Mouse (Mus musculus) megakaryocyte, embryonic 14.5 days (primary cell): ENCODE data around the gene Arhgap24. TPM values are rescaled to one million over a fixed set of nuclear protein-coding genes. Genes with fewer than 3 reads are reported as not detected.
A peak's percentile ranks its signal among the peaks of the same experiment; 100 is the strongest.
"Not testable (repeated sequence)": the region's sequence is repeated elsewhere in the genome, so short reads cannot be mapped to it uniquely, and the experiment has no call there.

Experiments used
- H3K27me3 ChIP-seq: replicated peaks from 2 replicates; pipeline ENCODE3; 2012; ENCODE audit warnings: inconsistent platforms
- H3K36me3 ChIP-seq: replicated peaks from 2 replicates; pipeline ENCODE3; 2012; ENCODE audit warnings: low read length, inconsistent platforms, mixed read lengths
- H3K4me1 ChIP-seq: 2 replicates; pipeline ENCODE4 v1.6.1; 2012; ENCODE audit warnings: inconsistent platforms
- H3K4me3 ChIP-seq: replicated peaks from 2 replicates; pipeline ENCODE3; 2012; ENCODE audit warnings: moderate library complexity, mild to moderate bottlenecking, inconsistent platforms
- H3K9me3 ChIP-seq: 2 replicates; pipeline ENCODE4 v1.6.1; 2012; ENCODE audit warnings: inconsistent platforms
- FLI1 ChIP-seq: IDR thresholded peaks from 2 replicates; pipeline ENCODE4 v1.6.1; 2012; ENCODE audit warnings: low read length, inconsistent platforms, mixed read lengths
- GATA1 ChIP-seq: IDR thresholded peaks from 3 replicates; pipeline ENCODE4 v1.6.1; 2012; ENCODE audit warnings: mixed read lengths, low read length, inconsistent platforms, borderline replicate concordance
- polyA plus RNA-seq: library from polyadenylated mRNA; stranded (reverse); fragments of >175 nt; gene quantifications from 2 replicates; pipeline ENCODE4 v1.2.3, GENCODE M21; 2012; ENCODE audit warnings: low replicate concordance; ENCODE audit not compliant: insufficient read depth

Arhgap24 gene
- polyA plus RNA-seq, 1 experiment, result 1.4 TPM

DNA sequence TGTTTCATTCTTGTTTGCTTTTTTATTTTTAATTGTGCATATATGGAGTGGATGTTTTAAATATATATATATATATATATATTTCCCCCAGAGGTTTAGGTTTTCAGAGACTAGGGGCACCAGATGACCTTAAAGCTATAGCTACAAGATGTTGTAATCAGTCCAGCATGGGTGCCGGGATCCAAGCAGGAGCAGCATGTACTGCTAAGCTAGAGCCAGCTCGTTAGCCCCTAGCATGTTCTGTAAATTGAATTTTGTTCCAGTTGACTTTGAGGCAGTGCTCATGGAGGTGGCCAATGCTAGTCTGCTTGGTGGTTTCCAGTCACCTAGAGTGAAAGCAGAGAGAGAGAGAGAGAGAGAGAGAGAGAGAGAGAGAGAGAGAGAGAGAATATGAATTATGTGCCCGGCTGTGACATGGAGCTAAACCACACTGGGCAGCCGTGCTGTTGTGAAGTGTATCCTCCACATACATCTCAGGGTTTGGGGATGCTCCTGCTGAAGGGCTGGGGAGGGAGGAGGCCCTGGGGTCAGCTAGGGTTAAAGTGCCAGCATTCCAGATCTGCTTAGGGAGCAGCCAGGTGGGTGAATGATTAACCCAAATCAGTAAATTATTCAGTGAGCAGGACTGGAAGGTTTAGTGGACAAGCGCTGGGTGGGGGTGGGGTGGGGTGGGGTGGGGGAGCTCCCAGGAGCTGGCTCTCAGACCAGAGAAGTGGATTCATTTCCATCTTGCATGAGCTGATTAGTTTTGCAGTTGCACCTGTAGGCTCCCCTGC lies 362.9 kb downstream of the Arhgap24 start:
- TF ChIP-seq FLI1, result no peak
- no peak for TF ChIP-seq GATA1
- H3K36me3 ChIP-seq, result no peaks in the 10 kb centered on the region
- H3K27me3 ChIP-seq, result peaks cover 14% of the 10 kb centered on the region
- H3K4me1 ChIP-seq, result peaks cover 17% of the 10 kb centered on the region
- H3K9me3 ChIP-seq, result no peaks in the 10 kb centered on the region
- no peak overlapping the region for H3K4me3 ChIP-seq

- Histone ChIP-seq H3K27me3 (peaks cover 14% of the 10 kb centered on the region), H3K9me3 (no peaks in the 10 kb centered on the region), H3K36me3 (no peaks in the 10 kb centered on the region), H3K4me3 (peak overlapping the region; percentile 89), H3K4me1 (peaks cover 17% of the 10 kb centered on the region)
- TF ChIP-seq FLI1 (no peak), GATA1 (no peak)
These were observed 363.8 kb downstream of the Arhgap24 start for GRCm38 (mm10) chr5:102844731-102845598.

- Histone ChIP-seq H3K36me3 (no peaks in the 10 kb centered on the region), H3K4me1 (peaks cover 17% of the 10 kb centered on the region), H3K27me3 (peaks cover 14% of the 10 kb centered on the region), H3K4me3 (no peak overlapping the region), H3K9me3 (no peaks in the 10 kb centered on the region)
- TF ChIP-seq GATA1, result no peak
- TF ChIP-seq FLI1, result no peak
These were observed 364.6 kb downstream of the Arhgap24 start for GRCm38 (mm10) chr5:102845800-102846199.

- Histone ChIP-seq H3K4me3 (no peak overlapping the region), H3K9me3 (no peaks in the 10 kb centered on the region), H3K4me1 (peaks cover 17% of the 10 kb centered on the region), H3K27me3 (peaks cover 14% of the 10 kb centered on the region), H3K36me3 (no peaks in the 10 kb centered on the region)
- no peak for TF ChIP-seq FLI1
- no peak for TF ChIP-seq GATA1
These were observed 366.7 kb downstream of the Arhgap24 start for GRCm38 (mm10) chr5:102847859-102848258.

GRCm38 (mm10) chr5:102851761-102852160 lies 370.6 kb downstream of the Arhgap24 start:
- peaks cover 8% of the 10 kb centered on the region; the same call in 1 of the 2 replicates for H3K4me1 ChIP-seq
- no peak for TF ChIP-seq GATA1
- no peak for TF ChIP-seq FLI1
- no peak overlapping the region for H3K4me3 ChIP-seq
- no peaks in the 10 kb centered on the region for H3K36me3 ChIP-seq
- H3K9me3 ChIP-seq, result peaks cover 8% of the 10 kb centered on the region; the same call in 1 of the 2 replicates
- peaks cover 2% of the 10 kb centered on the region for H3K27me3 ChIP-seq

- no peaks in the 10 kb centered on the region for H3K36me3 ChIP-seq
- no peaks in the 10 kb centered on the region for H3K27me3 ChIP-seq
- peaks cover 8% of the 10 kb centered on the region; the same call in 1 of the 2 replicates for H3K9me3 ChIP-seq
- TF ChIP-seq GATA1 (no peak), FLI1 (no peak)
- no peaks in the 10 kb centered on the region for H3K4me1 ChIP-seq
- no peak overlapping the region for H3K4me3 ChIP-seq
These were observed 372.6 kb downstream of the Arhgap24 start for GRCm38 (mm10) chr5:102853750-102854149.

GRCm38 (mm10) chr5:102855805-102856204 lies 374.6 kb downstream of the Arhgap24 start:
- no peaks in the 10 kb centered on the region for H3K36me3 ChIP-seq
- no peak overlapping the region for H3K4me3 ChIP-seq
- peaks cover 11% of the 10 kb centered on the region for H3K9me3 ChIP-seq
- no peaks in the 10 kb centered on the region for H3K27me3 ChIP-seq
- no peaks in the 10 kb centered on the region for H3K4me1 ChIP-seq
- TF ChIP-seq GATA1 (no peak), FLI1 (no peak)

DNA sequence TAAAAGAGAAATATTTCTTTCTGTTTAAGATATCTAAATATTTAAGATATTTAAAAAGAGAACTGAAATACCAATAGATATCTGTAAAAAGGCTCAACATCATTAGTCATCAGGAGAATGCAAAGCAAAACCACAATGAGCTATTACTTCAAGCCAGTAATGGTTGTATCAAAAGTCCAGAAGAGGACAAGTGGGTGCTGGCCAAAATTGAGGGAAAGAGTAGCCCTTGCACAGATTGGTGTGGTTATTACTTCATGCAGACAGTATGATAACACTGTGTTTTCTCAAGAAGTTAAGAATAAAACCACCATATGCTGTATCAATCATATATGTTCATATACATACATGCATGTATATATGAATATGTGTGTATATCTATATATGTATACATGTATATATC lies 376.9 kb downstream of the Arhgap24 start:
- TF ChIP-seq GATA1 (no peak), FLI1 (no peak)
- Histone ChIP-seq H3K4me3 (no peak overlapping the region), H3K4me1 (no peaks in the 10 kb centered on the region), H3K36me3 (no peaks in the 10 kb centered on the region), H3K9me3 (peaks cover 11% of the 10 kb centered on the region), H3K27me3 (no peaks in the 10 kb centered on the region)

DNA sequence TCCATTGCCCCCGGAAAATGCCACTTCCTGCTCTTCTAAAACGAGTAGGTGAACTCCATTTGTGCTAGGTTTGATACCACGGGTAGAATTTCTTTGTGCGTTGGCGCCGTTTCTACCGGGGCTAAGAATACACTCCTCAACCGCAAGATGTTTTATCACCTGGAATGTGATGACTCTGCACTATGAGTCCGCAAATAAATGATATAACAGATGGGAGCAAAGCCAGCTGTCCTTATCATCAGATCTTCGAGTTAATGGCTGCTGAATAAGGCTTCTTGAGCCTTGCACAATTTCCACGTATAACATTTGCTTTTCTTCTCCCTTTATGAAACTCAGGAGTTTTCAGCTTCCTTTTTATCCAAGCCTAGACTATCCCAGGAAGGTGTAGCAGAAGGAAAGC lies 378.6 kb downstream of the Arhgap24 start:
- Histone ChIP-seq H3K4me1 (no peaks in the 10 kb centered on the region), H3K4me3 (no peak overlapping the region), H3K36me3 (no peaks in the 10 kb centered on the region), H3K27me3 (no peaks in the 10 kb centered on the region), H3K9me3 (peaks cover 6% of the 10 kb centered on the region)
- TF ChIP-seq FLI1 (no peak), GATA1 (no peak)

GRCm38 (mm10) chr5:102868196-102868595 lies 387.0 kb downstream of the Arhgap24 start:
- H3K4me3 ChIP-seq, result no peak overlapping the region
- no peaks in the 10 kb centered on the region for H3K4me1 ChIP-seq
- TF ChIP-seq FLI1, result no peak
- no peak for TF ChIP-seq GATA1
- no peaks in the 10 kb centered on the region for H3K36me3 ChIP-seq
- no peaks in the 10 kb centered on the region for H3K9me3 ChIP-seq
- H3K27me3 ChIP-seq, result no peaks in the 10 kb centered on the region

DNA sequence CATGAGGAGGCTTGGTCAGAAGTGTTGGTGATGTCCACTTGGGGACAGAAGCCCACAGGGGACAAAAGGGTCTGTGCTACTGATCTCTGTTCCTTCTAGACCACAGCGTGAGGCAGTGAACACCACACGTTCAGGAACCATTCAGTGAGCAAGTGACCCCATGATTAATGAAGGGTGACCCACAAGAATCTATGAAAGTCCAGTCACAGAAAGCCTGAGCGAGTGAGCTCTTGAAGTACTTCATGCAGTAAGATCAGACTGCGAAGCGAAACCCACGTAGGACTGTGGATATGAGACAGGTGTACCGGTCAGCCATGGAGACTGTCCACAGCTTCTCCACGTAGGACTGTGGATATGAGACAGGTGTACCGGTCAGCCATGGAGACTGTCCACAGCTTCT lies 391.8 kb downstream of the Arhgap24 start:
- H3K9me3 ChIP-seq, result not testable (repeated sequence)

More for the DNA sequence above, 391.8 kb downstream of the Arhgap24 start:
- H3K27me3 ChIP-seq, H3K36me3 ChIP-seq, H3K4me1 ChIP-seq, H3K4me3 ChIP-seq: not testable (repeated sequence)
